Mouse (Mus musculus): ENCODE results near the gene Hecw2.

DNA sequence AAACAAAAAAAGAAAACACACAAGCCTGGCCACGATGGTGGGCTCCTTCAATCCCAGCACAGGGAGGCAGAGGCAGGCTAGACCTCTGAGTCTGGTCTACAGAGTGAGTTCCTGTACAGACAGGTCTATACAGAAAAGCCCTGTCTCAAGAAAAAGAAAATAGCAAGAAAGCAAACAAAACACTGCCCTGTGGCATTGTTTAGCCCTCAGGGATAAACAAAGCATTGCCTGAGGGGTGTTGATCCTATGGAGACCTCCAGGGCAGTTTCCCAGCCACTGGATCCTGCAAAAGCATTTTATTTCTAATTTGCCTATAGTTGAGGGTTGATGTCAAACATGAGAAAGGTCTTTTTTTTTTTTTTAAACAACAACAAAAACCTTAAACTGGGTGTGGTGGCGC is 327.7 kb downstream of the Hecw2 start:
- TF ChIP-seq POLR2A (IDR thresholded peaks at IDR 0.05; ENCODE audit: borderline replicate concordance, low read depth, low read length) (no peak), CTCF (IDR thresholded peaks at IDR 0.05; ENCODE audit: low read depth, low read length) (no peak)
